Mouse (Mus musculus): Measurements from ENCODE around the gene Rasa3. TPM values are rescaled to one million over a fixed set of nuclear protein-coding genes. Genes with fewer than 3 reads are reported as not detected.

Rasa3 gene
- total and polyA plus RNA-seq, 3 experiments: 22.4 to 28.0 TPM; not detected in 1

GRCm38 (mm10) chr8:13660323-13660722 lies 17.1 kb downstream of the Rasa3 start:
- H3K79me2 ChIP-seq (ENCODE audit: control insufficient read depth, insufficient read depth, low read length, poor library complexity): 0 out of 2 replicates have a peak, but pooled peaks cover 1% of the 10 kb centered on the region
- no peaks in the 10 kb centered on the region for H3K9me3 ChIP-seq (replicated peaks; ENCODE audit: insufficient read depth, low read length)
- H3K27ac ChIP-seq (ENCODE audit: control insufficient read depth, low read depth, low read length): no peak overlapping the region
- H3K9ac ChIP-seq (ENCODE audit: control insufficient read depth, low read depth, low read length, poor library complexity, severe bottlenecking): no peak overlapping the region
- 0 out of 4 replicates have a peak, but pooled peaks cover 0 to 2% of the 10 kb centered on the region in 2 experiments for H3K36me3 ChIP-seq (ENCODE audit: control insufficient read depth in 1 of 2, insufficient read depth in 2 of 2, low read length in 2 of 2)
- H3K27me3 ChIP-seq (ENCODE audit: control insufficient read depth in 1 of 2, insufficient read depth in 2 of 2, low read length in 2 of 2): no peaks in the 10 kb centered on the region
- H3K4me3 ChIP-seq (ENCODE audit: control insufficient read depth in 1 of 2, insufficient read depth in 1 of 2, low read depth in 2 of 2, low read length in 2 of 2): no peak overlapping the region
- H3K4me1 ChIP-seq (ENCODE audit: control insufficient read depth in 1 of 2, insufficient read depth in 2 of 2, low read length in 2 of 2): 0 out of 4 replicates have a peak, but pooled peaks cover 0 to 3% of the 10 kb centered on the region in 2 experiments
- DNase-seq (ENCODE audit: low read depth, low spot score): no peak
- TF ChIP-seq CHD2 (IDR thresholded peaks at IDR 0.05; ENCODE audit: low read length) (no peak), MAZ (IDR thresholded peaks at IDR 0.05; ENCODE audit: low read depth, low read length) (no peak), ZC3H11A (IDR thresholded peaks at IDR 0.05; ENCODE audit: low read depth, low read length) (no peak), EP300 (IDR thresholded peaks at IDR 0.05; ENCODE audit: low read depth in 1 of 2, low read length in 2 of 2) (no peak), MXI1 (IDR thresholded peaks at IDR 0.05; ENCODE audit: low read depth, low read length) (no peak), UBTF (IDR thresholded peaks at IDR 0.05; ENCODE audit: borderline replicate concordance, insufficient read depth, low read depth, low read length) (no peak), TBP (IDR thresholded peaks at IDR 0.05; ENCODE audit: low read depth, low read length) (no peak), CTCF (IDR thresholded peaks at IDR 0.05 in 2 of 3, conservative IDR thresholded peaks at IDR 0.05 in 1 of 3; ENCODE audit: control insufficient read depth in 1 of 3, insufficient read depth in 1 of 3, low read depth in 2 of 3, low read length in 3 of 3, poor library complexity in 1 of 3, severe bottlenecking in 1 of 3) (no peak), E2F4 (IDR thresholded peaks at IDR 0.05; ENCODE audit: borderline replicate concordance, low read depth, low read length) (no peak), ELF1 (IDR thresholded peaks at IDR 0.05; ENCODE audit: low read depth, low read length) (no peak), MYC (IDR thresholded peaks at IDR 0.05; ENCODE audit: low read depth, low read length) (no peak), POLR2AphosphoS5 (IDR thresholded peaks at IDR 0.05; ENCODE audit: borderline replicate concordance, low read depth, low read length) (no peak), MEF2A (IDR thresholded peaks at IDR 0.05; ENCODE audit: extremely low read depth, insufficient replicate concordance, low read depth, low read length, poor library complexity, severe bottlenecking) (no peak), KAT2A (conservative IDR thresholded peaks at IDR 0.05; ENCODE audit: low read depth, low read length) (no peak), GATA1 (IDR thresholded peaks at IDR 0.05; ENCODE audit: low read depth, low read length) (no peak), POLR2AphosphoS2 (IDR thresholded peaks at IDR 0.05; ENCODE audit: low read length) (no peak), USF2 (IDR thresholded peaks at IDR 0.05; ENCODE audit: borderline replicate concordance in 1 of 2, insufficient read depth in 1 of 2, low read depth in 1 of 2, low read length in 2 of 2) (no peak), POLR2A (IDR thresholded peaks at IDR 0.05; ENCODE audit: control insufficient read depth in 1 of 2, insufficient read depth in 1 of 2, low read depth in 1 of 2, low read length in 2 of 2, poor library complexity in 1 of 2) (no peak), BHLHE40 (IDR thresholded peaks at IDR 0.05; ENCODE audit: borderline replicate concordance, low read depth, low read length) (no peak), RCOR1 (IDR thresholded peaks at IDR 0.05; ENCODE audit: low read depth, low read length) (no peak)

DNA sequence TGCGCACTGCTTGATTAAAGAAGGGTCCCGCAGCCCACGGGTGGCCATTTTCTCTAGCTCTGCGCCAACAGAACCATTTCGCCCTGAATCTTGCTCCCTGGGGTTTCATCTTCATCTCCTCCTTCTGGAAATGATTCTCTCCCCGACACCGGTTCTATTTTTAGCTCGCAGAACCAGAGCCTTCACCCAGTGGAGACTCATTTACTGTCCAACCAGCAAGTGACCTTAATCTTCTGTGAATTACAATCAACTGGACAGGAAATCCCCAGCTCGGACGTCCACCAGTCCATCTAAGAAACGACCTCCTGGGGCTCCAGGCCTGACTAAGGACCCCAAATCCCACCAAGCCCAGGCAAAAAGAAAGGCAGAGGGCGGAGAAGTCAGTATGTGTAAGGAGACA lies 19.9 kb downstream of the Rasa3 start:
- TF ChIP-seq UBTF (IDR thresholded peaks at IDR 0.05; ENCODE audit: borderline replicate concordance, insufficient read depth, low read depth, low read length) (no peak), MAX (IDR thresholded peaks at IDR 0.05; ENCODE audit: low read length) (no peak)
- Histone ChIP-seq H3K4me1 (ENCODE audit: control insufficient read depth in 1 of 2, insufficient read depth in 2 of 2, low read length in 2 of 2) (0 out of 4 replicates have a peak, but pooled peaks cover 0 to 3% of the 10 kb centered on the region in 2 experiments), H3K4me3 (ENCODE audit: control insufficient read depth in 1 of 2, insufficient read depth in 1 of 2, low read depth in 2 of 2, low read length in 2 of 2) (no peak overlapping the region), H3K27me3 (ENCODE audit: control insufficient read depth in 1 of 2, insufficient read depth in 2 of 2, low read length in 2 of 2) (no peaks in the 10 kb centered on the region), H3K9ac (ENCODE audit: control insufficient read depth, low read depth, low read length, poor library complexity, severe bottlenecking) (no peak overlapping the region), H3K27ac (ENCODE audit: control insufficient read depth, low read depth, low read length) (no peak overlapping the region), H3K9me3 (replicated peaks; ENCODE audit: insufficient read depth, low read length) (no peaks in the 10 kb centered on the region), H3K79me2 (ENCODE audit: control insufficient read depth, insufficient read depth, low read length, poor library complexity) (0 out of 2 replicates have a peak, but pooled peaks cover 1% of the 10 kb centered on the region), H3K36me3 (ENCODE audit: control insufficient read depth in 1 of 2, insufficient read depth in 2 of 2, low read length in 2 of 2) (0 out of 4 replicates have a peak, but pooled peaks cover 0 to 2% of the 10 kb centered on the region in 2 experiments)
- DNase-seq (ENCODE audit: low read depth, low spot score): no peak

Measured in MEL (cell line).